Mouse (Mus musculus): ENCODE results near the gene Svs2.
A peak's percentile ranks its signal among the peaks of the same experiment; 100 is the strongest.

GRCm38 (mm10) chr2:164188722-164189121, 49.5 kb downstream of the Svs2 start:
- no peak for TF ChIP-seq POLR2A (IDR thresholded peaks at IDR 0.05; ENCODE audit: borderline replicate concordance, control insufficient read depth, low read depth, low read length)
- TF ChIP-seq CTCF (IDR thresholded peaks at IDR 0.05; ENCODE audit: control insufficient read depth, insufficient read depth, low read length), result peak; percentile 64

All from bone marrow, adult 2 months (tissue).